Mouse (Mus musculus): ENCODE data around the gene Clasp1. TPM values are rescaled to one million over a fixed set of nuclear protein-coding genes. Genes with fewer than 3 reads are reported as not detected.

Gene Clasp1
- total RNA-seq, 2 experiments from 2014 or later: 35.9 to 36.6 TPM

GRCm38 (mm10) chr1:118486021-118486420 is 97.2 kb downstream of the Clasp1 start:
- DNase-seq (ENCODE audit: low spot score in 2 of 2): no peak

- no peak for DNase-seq (ENCODE audit: low spot score in 2 of 2)
These were observed 104.0 kb downstream of the Clasp1 start for GRCm38 (mm10) chr1:118492811-118493210.

DNA sequence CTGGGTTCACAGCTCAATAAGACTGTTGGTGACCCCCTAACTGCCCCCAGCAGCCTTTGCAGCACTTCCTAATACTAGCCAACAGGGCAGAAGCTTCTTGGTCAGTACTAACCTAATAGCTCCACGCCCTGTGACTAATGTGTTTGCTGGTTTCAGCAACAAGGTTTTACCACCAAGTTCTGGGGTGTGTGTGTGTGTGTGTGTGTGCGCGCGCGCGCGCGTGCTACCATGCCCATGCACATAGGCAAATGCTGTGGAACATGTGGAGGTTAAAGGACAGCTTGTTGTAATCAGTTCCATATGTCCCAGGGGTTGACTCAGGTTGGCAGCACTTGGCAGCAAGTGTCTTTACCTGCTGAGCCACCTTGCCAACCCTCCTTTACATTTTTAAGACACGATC is 105.7 kb downstream of the Clasp1 start:
- no peak for DNase-seq (ENCODE audit: low spot score in 2 of 2)

- DNase-seq (ENCODE audit: low spot score in 2 of 2): peak; percentile 75 to 78
These were observed 109.5 kb downstream of the Clasp1 start for GRCm38 (mm10) chr1:118498311-118498710.

- DNase-seq (ENCODE audit: low spot score in 2 of 2): no peak
These were observed 111.7 kb downstream of the Clasp1 start for GRCm38 (mm10) chr1:118500606-118501005.

DNA sequence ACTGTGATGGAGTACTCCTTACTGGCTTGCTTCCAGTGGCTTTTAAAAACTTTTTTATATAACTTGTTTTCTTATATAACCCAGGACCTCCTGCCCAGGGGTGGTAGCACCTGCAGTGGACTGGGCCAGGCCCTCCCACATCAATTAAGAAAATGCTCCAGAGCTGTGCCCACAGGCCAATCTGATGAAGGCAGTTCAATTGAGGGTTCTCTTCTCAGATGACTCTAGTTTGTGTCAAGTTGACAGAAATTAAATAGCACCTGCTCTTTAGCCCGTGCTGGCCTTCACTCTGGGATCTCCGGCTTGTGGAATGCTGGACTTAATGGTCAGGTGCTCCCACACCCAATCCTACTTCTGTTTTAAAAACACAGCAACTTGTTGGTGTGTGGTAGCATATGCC is 112.8 kb downstream of the Clasp1 start:
- DNase-seq (ENCODE audit: low spot score in 2 of 2): no peak

DNA sequence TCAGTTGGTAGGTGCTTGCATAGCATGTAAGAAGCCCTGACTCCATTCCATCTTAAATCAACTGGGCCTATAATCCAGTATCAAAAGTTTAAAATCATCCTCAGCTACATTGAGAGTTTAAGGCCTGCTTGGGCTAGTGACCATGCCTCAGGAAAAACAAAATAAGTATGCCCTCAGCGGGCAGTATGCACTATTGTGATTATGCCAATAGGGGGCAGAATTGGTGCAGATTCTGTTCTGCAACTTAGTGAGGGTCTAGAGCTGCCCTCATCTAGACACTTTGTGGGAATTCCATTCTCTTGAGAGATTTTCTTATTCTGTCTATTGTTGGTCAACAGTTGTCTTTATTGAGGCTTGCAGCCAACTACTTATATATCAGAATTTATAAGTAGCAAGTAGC is 116.9 kb downstream of the Clasp1 start:
- DNase-seq (ENCODE audit: low spot score in 2 of 2): no peak

DNA sequence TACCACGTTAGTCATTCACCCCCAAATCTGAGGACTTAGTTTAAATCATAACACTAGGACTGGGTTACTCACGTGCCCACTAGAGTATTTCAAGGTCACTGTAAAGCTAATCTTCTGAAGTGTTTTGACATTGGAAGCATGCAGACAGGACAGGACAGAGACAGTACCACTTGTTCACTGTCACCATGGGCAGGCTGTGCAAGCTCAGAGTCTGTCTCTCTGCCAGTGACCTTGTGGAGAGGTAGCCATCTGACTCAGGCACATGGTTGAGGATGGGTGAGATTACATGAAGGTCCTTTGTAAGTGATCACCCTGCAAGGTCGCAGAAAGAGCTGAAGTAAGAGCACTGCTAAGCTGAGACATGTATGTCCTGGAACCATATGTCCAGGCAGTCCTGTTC is 122.1 kb downstream of the Clasp1 start:
- peak in 1 of 2 experiments; percentile 24 for DNase-seq (ENCODE audit: low spot score in 2 of 2)

- DNase-seq (ENCODE audit: low spot score in 2 of 2): no peak
These were observed 123.1 kb downstream of the Clasp1 start for GRCm38 (mm10) chr1:118511738-118512530.

GRCm38 (mm10) chr1:118516256-118516655 is 127.4 kb downstream of the Clasp1 start:
- no peak for DNase-seq (ENCODE audit: low spot score in 2 of 2)

DNA sequence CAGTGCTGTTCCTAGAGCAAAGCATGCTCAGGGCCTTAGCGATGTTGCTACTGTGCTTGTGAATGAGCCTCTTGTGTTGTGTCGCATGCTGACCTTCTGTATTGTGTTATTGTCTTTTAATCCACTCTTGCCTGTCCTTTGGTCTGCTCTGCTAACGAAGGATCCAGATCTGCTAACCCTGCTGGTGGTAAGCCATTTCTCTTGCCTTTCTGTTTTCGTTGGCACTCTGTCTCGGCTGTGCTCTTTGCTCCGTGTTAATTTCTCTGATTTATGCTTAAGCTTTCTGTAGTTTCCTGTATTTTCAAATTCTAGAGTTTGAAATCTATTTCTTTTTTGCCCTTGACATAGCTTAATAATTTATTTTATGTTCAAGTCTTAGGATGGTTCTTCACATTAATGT is 134.3 kb downstream of the Clasp1 start:
- DNase-seq (ENCODE audit: low spot score in 2 of 2): no peak

DNA sequence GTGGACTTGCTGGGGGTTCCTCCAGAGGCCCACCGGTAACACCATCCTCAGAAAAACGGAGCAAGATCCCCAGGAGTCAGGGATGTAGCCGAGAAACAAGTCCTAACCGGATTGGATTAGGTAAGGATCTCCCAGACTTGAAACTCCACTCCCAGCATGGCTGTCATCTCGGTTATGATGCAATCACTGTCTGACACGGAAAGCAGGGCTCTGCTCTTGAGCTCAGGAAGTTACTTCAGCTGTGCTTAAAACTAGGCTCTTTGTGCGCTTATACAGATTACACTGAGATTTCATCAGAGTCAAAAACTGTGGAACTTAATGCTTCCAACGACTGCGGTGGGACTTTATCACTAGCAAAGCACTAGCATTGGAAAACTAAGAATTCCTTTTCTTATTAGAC is 136.5 kb downstream of the Clasp1 start:
- DNase-seq (ENCODE audit: low spot score in 2 of 2): no peak

GRCm38 (mm10) chr1:118529213-118529612 is 140.4 kb downstream of the Clasp1 start:
- DNase-seq (ENCODE audit: low spot score in 2 of 2): no peak

DNA sequence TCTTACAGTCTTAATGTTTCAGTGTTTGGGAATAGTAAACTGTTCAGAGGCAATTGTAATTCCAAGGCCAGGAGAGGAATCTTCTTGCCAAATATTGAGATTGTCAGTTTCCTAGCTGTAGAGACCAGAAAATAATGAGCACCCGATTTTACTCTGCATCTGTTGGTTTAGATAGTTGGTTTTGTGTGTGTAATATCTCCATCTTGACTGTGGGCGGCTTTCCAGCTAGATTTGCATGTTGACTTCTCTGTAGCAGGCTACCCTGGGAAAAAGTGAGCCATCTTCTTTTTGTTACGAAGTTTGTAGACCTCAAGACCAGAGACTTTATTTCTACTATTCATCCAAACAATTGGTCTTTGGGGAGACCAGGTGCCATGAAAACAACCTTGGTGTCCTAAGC is 142.4 kb downstream of the Clasp1 start:
- no peak for DNase-seq (ENCODE audit: low spot score in 2 of 2)

- DNase-seq (ENCODE audit: low spot score in 2 of 2): no peak
These were observed 147.2 kb downstream of the Clasp1 start for GRCm38 (mm10) chr1:118536021-118536420.

- no peak for DNase-seq (ENCODE audit: low spot score in 2 of 2)
These were observed 150.2 kb downstream of the Clasp1 start for GRCm38 (mm10) chr1:118539046-118539445.

DNA sequence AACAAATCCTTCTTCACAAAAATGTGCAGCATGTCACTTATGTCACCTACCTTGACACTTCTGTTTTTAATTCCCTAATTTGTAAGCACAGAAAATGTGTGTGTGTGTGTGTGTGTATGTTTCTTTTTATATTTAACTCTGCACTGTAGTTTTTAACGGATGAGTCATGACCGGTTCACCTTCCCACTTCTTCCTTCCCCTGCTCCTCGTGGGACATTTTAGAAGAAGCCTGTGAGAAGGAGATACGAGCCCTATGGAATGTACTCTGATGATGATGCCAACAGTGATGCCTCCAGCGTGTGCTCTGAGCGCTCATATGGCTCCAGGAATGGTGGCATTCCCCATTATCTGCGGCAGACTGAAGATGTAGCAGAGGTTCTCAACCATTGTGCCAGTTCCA is 154.0 kb downstream of the Clasp1 start:
- no peak for DNase-seq (ENCODE audit: low spot score in 2 of 2)

DNA sequence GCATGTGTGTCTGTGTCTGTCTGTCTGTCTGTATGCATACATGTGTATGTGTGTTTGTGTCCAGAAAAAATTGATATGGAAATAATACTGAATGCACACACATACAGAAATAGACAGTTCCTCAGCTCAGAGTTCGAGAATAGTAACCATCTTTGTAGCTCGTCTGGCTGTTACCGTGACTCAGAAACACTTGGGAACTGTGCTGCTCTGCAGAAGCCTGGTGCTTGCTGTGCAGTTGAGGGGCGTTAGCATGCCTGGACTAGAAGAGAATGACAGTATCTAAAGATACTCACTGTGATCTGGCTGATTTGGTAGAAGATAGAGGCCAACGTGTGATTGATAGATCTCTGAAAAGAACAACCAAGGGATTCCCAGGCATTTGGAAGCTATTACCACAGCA is 159.9 kb downstream of the Clasp1 start:
- no peak for DNase-seq (ENCODE audit: low spot score in 2 of 2)

GRCm38 (mm10) chr1:118551152-118551551 is 162.3 kb downstream of the Clasp1 start:
- no peak for DNase-seq (ENCODE audit: low spot score in 2 of 2)

DNA sequence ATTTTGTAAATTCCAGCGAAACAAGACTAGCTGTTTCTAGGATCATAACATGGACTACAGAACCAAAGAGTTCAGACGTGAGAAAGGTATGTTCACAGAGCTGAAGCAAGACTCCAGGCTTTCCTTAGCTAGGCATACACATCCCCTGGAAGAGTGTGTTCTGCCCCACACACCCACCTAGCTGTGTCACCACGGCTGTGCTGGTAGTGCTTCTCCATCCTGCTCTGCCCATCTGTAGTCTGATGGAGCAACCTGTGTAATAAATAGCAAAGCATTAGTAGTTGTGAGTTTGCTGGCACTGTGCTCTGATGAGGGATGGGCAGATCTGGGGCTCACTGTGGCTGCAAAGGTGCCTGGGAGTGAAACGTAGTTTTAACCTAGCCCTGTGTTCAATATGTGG is 163.2 kb downstream of the Clasp1 start:
- no peak for DNase-seq (ENCODE audit: low spot score in 2 of 2)

DNA sequence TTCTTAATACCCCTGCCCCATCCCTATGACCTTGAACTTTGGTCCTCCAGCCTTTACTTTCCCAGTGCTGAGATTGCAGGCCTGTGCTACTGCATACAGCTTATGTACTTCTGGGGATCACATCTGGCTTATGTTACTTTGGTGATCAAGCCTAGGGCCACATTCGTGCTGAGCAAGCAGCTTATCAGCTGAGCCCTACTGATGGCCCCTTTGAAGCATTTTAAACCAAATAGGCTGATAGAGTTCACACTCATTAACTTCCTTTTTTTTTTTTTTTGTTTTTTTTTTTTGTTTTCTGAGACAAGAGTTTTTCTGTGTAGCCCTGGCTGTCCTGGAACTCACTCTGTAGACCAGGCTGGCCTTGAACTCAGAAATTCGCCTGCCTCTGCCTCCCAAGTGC is 164.2 kb downstream of the Clasp1 start:
- DNase-seq (ENCODE audit: low spot score in 2 of 2): no peak

- no peak for DNase-seq (ENCODE audit: low spot score in 2 of 2)
These were observed 164.6 kb downstream of the Clasp1 start for GRCm38 (mm10) chr1:118553451-118553850.

DNA sequence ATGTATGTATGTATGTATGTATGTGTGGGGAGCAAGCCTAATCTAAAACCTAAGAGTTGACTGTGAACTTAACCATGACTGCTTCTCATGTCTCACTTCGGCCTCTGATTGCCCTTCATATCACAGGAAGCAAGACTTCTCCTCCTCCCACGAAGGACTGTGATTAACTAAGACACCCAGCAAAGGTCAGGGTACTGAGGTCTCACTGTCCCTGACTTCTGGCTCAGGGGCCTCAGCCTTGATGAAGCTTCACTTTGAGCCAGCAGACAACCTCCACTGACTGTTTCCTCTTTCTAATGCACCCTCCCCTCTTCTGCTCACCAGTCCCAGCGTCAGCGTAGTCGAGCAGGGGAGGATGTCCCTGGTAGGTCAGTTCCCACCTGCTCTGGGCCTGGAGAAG is 166.1 kb downstream of the Clasp1 start:
- no peak for DNase-seq (ENCODE audit: low spot score in 2 of 2)
